Mouse (Mus musculus) ES-E14 (cell line): ENCODE measurements around the gene Smpd3. TPM values are rescaled to one million over a fixed set of nuclear protein-coding genes. Genes with fewer than 3 reads are reported as not detected.

Experiments used
- DNase-seq: peaks from one replicate; pipeline ENCODE4 v3.0.0-alpha.2; 2013; ENCODE audit warnings: low read depth, low spot score
- H3K27ac ChIP-seq: 2 replicates; pipeline ENCODE4 v1.5.1; 2012; ENCODE audit warnings: low read depth, mild to moderate bottlenecking, low read length, moderate library complexity, mixed read lengths; ENCODE audit not compliant: poor library complexity, insufficient read depth, severe bottlenecking
- H3K36me3 ChIP-seq: 2 replicates; pipeline ENCODE4 v1.6.1; 2012; ENCODE audit warnings: mild to moderate bottlenecking, low read length, moderate library complexity, mixed read lengths; ENCODE audit not compliant: control insufficient read depth, poor library complexity, insufficient read depth, severe bottlenecking
- H3K4me1 ChIP-seq, 2 experiments: fragments of 150-350 bp in 1 of 2; sonication (generic) in 1 of 2; 2 replicates each; pipeline ENCODE4 v1.6.1; 2012; ENCODE audit warnings: low read length in 2 of 2, mild to moderate bottlenecking in 1 of 2, mixed read lengths in 1 of 2; ENCODE audit not compliant: control insufficient read depth in 2 of 2, insufficient read depth in 2 of 2, poor library complexity in 1 of 2
- H3K4me3 ChIP-seq, 2 experiments: fragments of 150-350 bp in 1 of 2; sonication (generic) in 1 of 2; 2 replicates each; pipeline ENCODE4 v1.5.1; 2012; ENCODE audit warnings: low read length in 2 of 2, low read depth in 1 of 2, mild to moderate bottlenecking in 1 of 2, mixed read lengths in 1 of 2; ENCODE audit not compliant: insufficient read depth in 1 of 2, poor library complexity in 1 of 2, severe bottlenecking in 1 of 2
- H3K9ac ChIP-seq: 2 replicates; pipeline ENCODE4 v1.6.1; 2012; ENCODE audit warnings: low read depth, mild to moderate bottlenecking, low read length, mixed read lengths; ENCODE audit not compliant: poor library complexity, insufficient read depth, severe bottlenecking
- H3K9me3 ChIP-seq: fragments of 150-350 bp; sonication (generic); 2 replicates; pipeline ENCODE4 v1.6.1; 2012; ENCODE audit warnings: low read depth, mild to moderate bottlenecking, low read length; ENCODE audit not compliant: control insufficient read depth, insufficient read depth
- CHD2 ChIP-seq: IDR thresholded peaks from 2 replicates; pipeline ENCODE4 v1.6.1; 2014; ENCODE audit warnings: mild to moderate bottlenecking, low read depth, low read length, inconsistent platforms
- HCFC1 ChIP-seq: IDR thresholded peaks from 2 replicates; pipeline ENCODE4 v1.6.1; 2012; ENCODE audit warnings: low read length, inconsistent platforms, borderline replicate concordance; ENCODE audit not compliant: insufficient read depth
- MAFK ChIP-seq: IDR thresholded peaks from 2 replicates; pipeline ENCODE4 v1.6.1; 2014; ENCODE audit warnings: mild to moderate bottlenecking, low read depth, low read length, inconsistent platforms; ENCODE audit not compliant: insufficient read depth
- ZC3H11A ChIP-seq: IDR thresholded peaks from 2 replicates; pipeline ENCODE4 v1.6.1; 2012; ENCODE audit warnings: low read depth, mild to moderate bottlenecking, inconsistent platforms, low read length, borderline replicate concordance
- ZNF384 ChIP-seq: IDR thresholded peaks from 2 replicates; pipeline ENCODE4 v1.6.1; 2012; ENCODE audit warnings: low read depth, low read length, inconsistent platforms
- in situ Hi-C, 2 experiments: fragments of 600-800 bp; cut with MboI; formaldehyde crosslinking; loops; one replicate each; pipeline ENCODE4 v1.15.1; 2025; ENCODE audit warnings: low sequenced_read_pairs in 2 of 2, inconsistent platforms in 1 of 2; ENCODE audit not compliant: unreplicated experiment in 2 of 2
- total RNA-seq: library from RNA; depleted of rRNA; stranded (reverse); fragments of 300-350 nt; gene quantifications from 2 replicates; pipeline ENCODE4 v1.2.3, GENCODE M21; 2012

Gene Smpd3
- total RNA-seq, 1 experiment: 0.94 TPM

GRCm38 (mm10) chr8:106375957-106376356 lies 38.2 kb upstream of the Smpd3 start:
- H3K9ac ChIP-seq: no peak overlapping the region
- TF ChIP-seq MAFK (no peak), HCFC1 (no peak), ZNF384 (no peak), ZC3H11A (no peak), CHD2 (no peak)
- no peaks in the 10 kb centered on the region for H3K36me3 ChIP-seq
- H3K4me1 ChIP-seq: no peaks in the 10 kb centered on the region
- H3K27ac ChIP-seq: no peak overlapping the region
- in situ Hi-C loops: no loop called here
- no peak for DNase-seq
- no peaks in the 10 kb centered on the region for H3K9me3 ChIP-seq
- H3K4me3 ChIP-seq: no peak overlapping the region

- Histone ChIP-seq H3K27ac (no peak overlapping the region), H3K9ac (no peak overlapping the region), H3K4me3 (no peak overlapping the region), H3K36me3 (no peaks in the 10 kb centered on the region), H3K9me3 (no peaks in the 10 kb centered on the region), H3K4me1 (no peaks in the 10 kb centered on the region)
- TF ChIP-seq ZNF384 (no peak), ZC3H11A (no peak), HCFC1 (no peak), MAFK (no peak), CHD2 (no peak)
- DNase-seq: no peak
- in situ Hi-C loops: no loop called here
Measured at GRCm38 (mm10) chr8:106369069-106369468, 31.3 kb upstream of the Smpd3 start.

- TF ChIP-seq CHD2: no peak
- TF ChIP-seq HCFC1: no peak
- TF ChIP-seq ZC3H11A: 0 out of 2 replicates have a peak, but pooled peaks have one; percentile 16
- no peak for TF ChIP-seq MAFK
- TF ChIP-seq ZNF384: no peak
- in situ Hi-C loops: no loop called here
- peak; percentile 39 for DNase-seq
- Histone ChIP-seq H3K27ac (no peak overlapping the region), H3K36me3 (no peaks in the 10 kb centered on the region), H3K9me3 (no peaks in the 10 kb centered on the region), H3K4me1 (no peaks in the 10 kb centered on the region), H3K4me3 (no peak overlapping the region), H3K9ac (no peak overlapping the region)
Measured at GRCm38 (mm10) chr8:106368501-106368900, 30.7 kb upstream of the Smpd3 start.

- in situ Hi-C loops: no loop called here
- no peak for DNase-seq
- H3K9ac ChIP-seq: no peak overlapping the region
- TF ChIP-seq ZC3H11A: no peak
- H3K9me3 ChIP-seq: no peaks in the 10 kb centered on the region
- H3K4me1 ChIP-seq: no peaks in the 10 kb centered on the region
- no peaks in the 10 kb centered on the region for H3K36me3 ChIP-seq
- H3K27ac ChIP-seq: no peak overlapping the region
- H3K4me3 ChIP-seq: no peak overlapping the region
Measured at GRCm38 (mm10) chr8:106364837-106365236, 27.0 kb upstream of the Smpd3 start.

GRCm38 (mm10) chr8:106364278-106364677 lies 26.5 kb upstream of the Smpd3 start:
- in situ Hi-C loops: no loop called here
- H3K4me1 ChIP-seq: no peaks in the 10 kb centered on the region
- no peak overlapping the region for H3K9ac ChIP-seq
- no peak overlapping the region for H3K4me3 ChIP-seq
- no peak overlapping the region for H3K27ac ChIP-seq
- TF ChIP-seq MAFK (no peak), ZC3H11A (no peak), HCFC1 (no peak), CHD2 (no peak)
- no peak for DNase-seq
- H3K9me3 ChIP-seq: no peaks in the 10 kb centered on the region
- H3K36me3 ChIP-seq: no peaks in the 10 kb centered on the region
